Mouse (Mus musculus) thymus, adult 2 months (tissue): ENCODE results near the gene Cpsf6.

Experiments used
- CTCF ChIP-seq: fragments of 200-500 bp; IDR thresholded peaks from 2 replicates; pipeline ENCODE4 v1.5.1; 2012; ENCODE audit warnings: mild to moderate bottlenecking, control low read depth, low read length, moderate library complexity, borderline replicate concordance; ENCODE audit not compliant: control insufficient read depth, poor library complexity, insufficient read depth; ENCODE audit errors: extremely low read depth
- POLR2A ChIP-seq: fragments of 200-500 bp; IDR thresholded peaks from 2 replicates; pipeline ENCODE4 v1.6.1; 2012; ENCODE audit warnings: mild to moderate bottlenecking, low read length, control low read depth, moderate library complexity; ENCODE audit not compliant: control insufficient read depth, poor library complexity, insufficient read depth; ENCODE audit errors: extremely low read depth

DNA sequence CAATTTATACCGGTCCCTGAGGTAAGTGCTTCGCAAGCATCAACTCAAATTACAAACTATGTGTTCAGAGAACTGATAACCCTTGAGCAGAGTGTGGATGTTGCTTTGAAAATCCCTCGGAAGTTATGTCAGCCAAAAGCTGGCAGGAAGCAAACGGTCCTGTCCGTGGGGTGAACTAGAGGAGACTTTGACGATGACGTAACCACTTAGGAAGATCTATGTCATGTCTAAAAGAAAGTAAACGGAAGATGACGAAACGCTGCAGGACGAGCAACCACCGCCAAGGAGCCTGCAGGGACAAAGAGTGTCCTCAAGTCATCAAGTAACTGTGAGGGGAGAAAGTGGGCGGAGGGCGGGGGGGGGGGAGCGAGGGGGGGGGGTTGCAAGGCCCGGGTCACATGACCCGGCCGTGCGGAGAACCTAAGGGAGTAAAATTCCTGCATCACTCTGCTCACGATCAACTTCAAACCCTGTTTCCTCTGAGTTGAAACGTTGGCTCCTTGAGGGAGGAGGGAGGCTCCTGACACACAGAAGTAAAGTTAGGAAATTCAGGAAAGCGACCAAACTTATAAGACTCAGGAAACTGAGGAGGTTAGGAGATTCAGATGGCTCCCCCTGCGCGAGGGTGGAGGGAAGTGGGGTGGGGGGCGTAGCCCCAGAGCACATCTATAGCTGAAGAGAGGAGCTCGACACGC lies 13.5 kb upstream of the Cpsf6 start:
- TF ChIP-seq CTCF (no peak), POLR2A (no peak)
